Mouse (Mus musculus): ENCODE measurements around the gene Synpo2l. TPM values are rescaled to one million over a fixed set of nuclear protein-coding genes. Genes with fewer than 3 reads are reported as not detected.
A peak's percentile ranks its signal among the peaks of the same experiment; 100 is the strongest.

Synpo2l gene
- polyA plus RNA-seq, 1 experiment from 2014 or later: 3.3 TPM

DNA sequence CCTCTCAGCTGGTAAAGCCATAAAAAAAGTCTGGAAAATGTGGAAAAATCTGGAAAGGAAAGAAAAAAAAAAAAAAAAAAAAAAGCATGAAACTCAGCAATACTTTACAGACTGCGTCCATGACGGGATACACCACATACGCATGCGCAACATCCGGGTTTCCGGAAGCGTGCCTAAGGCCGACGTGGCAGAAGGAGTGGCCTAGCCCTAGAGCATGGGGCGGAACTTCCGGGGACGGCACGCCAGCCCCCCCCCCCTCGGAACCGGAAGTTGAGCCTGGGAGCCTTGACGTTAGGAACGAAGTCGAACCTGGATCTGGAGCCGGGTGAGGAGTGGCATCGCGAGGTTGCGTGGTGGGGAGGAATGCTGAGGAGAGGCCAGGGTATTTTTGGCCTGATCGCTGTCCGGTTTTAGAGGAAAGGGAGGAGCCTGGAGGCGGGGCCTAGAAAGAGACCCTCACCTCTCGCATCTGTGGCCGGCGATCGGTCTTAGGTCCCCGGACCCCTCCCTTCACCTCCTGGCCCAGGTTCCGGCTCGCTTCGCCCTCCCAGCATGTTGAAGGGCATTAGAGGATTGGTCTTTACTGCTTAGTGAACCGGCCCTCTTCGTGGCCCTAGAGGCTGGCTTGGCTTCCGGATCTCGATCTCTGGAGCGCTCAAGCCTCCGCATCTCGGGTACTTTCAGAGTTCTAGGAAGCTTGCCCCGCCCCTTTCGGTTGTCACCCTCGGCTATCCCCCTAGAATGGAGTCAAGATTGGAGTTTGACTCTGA, 6.1 kb upstream of the Synpo2l start, which contains the start of gene Sec24c:
TSS of gene Sec24c (plus strand) at position 245 of the 770 bp plus-strand sequence.
- peaks cover 12% of the 10 kb centered on the region for H3K4me1 ChIP-seq
- peak within 1 kb of the TSS; percentile 95 for H3K27ac ChIP-seq
- ATAC-seq (ENCODE audit: insufficient number of reproducible peaks, insufficient read depth, low FRiP score, low TSS enrichment, low read depth): peak; percentile 93
- H3K9me3 ChIP-seq: no peaks in the 10 kb centered on the region
- H3K27me3 ChIP-seq: peaks cover 14% of the 10 kb centered on the region
- H3K9ac ChIP-seq: peak within 1 kb of the TSS; percentile 90
- peak within 1 kb of the TSS; percentile 85 for H3K4me3 ChIP-seq
- peak within 1 kb of the TSS; percentile 80 for H3K4me2 ChIP-seq
- H3K36me3 ChIP-seq: peaks cover 35% of the 10 kb centered on the region
- 0% methylated on average over 43 of the region's 43 CpGs for WGBS

DNA sequence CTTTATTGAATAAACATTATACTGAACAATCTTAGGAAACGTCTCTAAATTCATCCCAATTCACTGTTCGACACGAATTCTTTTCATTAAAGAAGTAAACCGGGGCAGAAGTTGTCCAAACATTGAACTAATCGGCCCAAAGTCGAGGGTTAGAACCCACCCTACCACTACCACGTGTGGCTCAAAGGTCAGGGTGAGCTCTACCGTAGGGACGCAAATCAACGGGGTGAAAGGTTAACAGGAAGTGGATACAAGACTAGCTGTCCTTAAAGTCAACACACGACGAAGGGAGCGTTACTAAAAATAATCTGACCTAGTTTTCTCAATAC, 5.5 kb upstream of the Synpo2l start:
- Histone ChIP-seq H3K9ac (peak overlapping the region; percentile 61; the same call in 1 of the 2 replicates), H3K4me2 (peak overlapping the region; percentile 80), H3K27me3 (peaks cover 19% of the 10 kb centered on the region), H3K4me3 (peak overlapping the region; percentile 85), H3K9me3 (no peaks in the 10 kb centered on the region), H3K4me1 (peaks cover 12% of the 10 kb centered on the region), H3K36me3 (peaks cover 29% of the 10 kb centered on the region), H3K27ac (peak overlapping the region; percentile 95)
- ATAC-seq (ENCODE audit: insufficient number of reproducible peaks, insufficient read depth, low FRiP score, low TSS enrichment, low read depth): no peak
- WGBS: 11% methylated on average over 13 of the region's 13 CpGs

DNA sequence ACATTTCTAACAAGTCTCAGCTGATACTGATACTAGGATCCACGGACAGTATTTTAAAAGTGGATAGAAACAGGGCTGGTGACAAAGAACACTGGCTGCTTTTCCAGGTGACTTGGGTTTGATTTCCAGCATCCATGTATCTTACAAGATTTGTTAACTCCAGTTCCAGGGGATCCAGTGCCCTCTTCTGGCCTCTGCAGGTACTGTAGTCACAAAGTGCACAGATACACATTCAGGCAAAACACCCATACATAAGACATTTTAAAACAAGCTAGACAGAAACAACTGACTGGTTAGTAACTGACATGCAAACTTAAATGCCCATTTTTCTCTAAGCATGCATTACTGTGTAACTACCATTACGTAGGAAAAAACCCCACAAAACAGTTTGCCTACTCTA, 4.8 kb upstream of the Synpo2l start:
- H3K27ac ChIP-seq: no peak overlapping the region; the same call in 1 of the 2 replicates

DNA sequence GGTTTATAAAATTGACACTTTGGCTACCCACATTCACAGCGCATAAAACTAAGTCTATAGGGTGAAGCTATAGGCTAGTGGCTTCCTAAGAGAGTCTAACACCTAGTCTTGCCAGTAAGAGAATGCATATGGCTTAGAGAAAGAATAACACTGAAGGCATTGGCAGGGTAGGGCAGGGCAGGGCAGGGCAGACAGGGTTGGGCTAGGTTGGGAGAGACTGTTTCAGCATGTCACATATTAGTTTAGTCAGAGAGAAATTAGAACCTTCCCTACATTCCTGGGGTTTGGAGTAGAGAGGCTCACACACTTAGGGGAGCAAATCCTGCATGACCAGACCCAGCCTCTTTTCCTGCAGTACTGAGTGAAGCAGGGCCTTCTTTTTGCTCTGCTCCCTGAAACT, 685 bp downstream of the Synpo2l start:
- Histone ChIP-seq H3K4me1 (peaks cover under 1% of the 10 kb centered on the region), H3K9ac (no peak overlapping the region), H3K27ac (no peak overlapping the region), H3K4me3 (no peak overlapping the region), H3K36me3 (no peaks in the 10 kb centered on the region), H3K9me3 (no peaks in the 10 kb centered on the region), H3K4me2 (no peak overlapping the region), H3K27me3 (peaks cover 27% of the 10 kb centered on the region)
- ATAC-seq (ENCODE audit: insufficient number of reproducible peaks, insufficient read depth, low FRiP score, low TSS enrichment, low read depth): no peak
- WGBS: 65% methylated on average over 1 of the region's 1 CpGs

More for the DNA sequence above, 4.8 kb upstream of the Synpo2l start:
- H3K4me2 ChIP-seq: peak overlapping the region; percentile 80
- H3K36me3 ChIP-seq: peaks cover 22% of the 10 kb centered on the region
- ATAC-seq (ENCODE audit: insufficient number of reproducible peaks, insufficient read depth, low FRiP score, low TSS enrichment, low read depth): no peak
- peaks cover 21% of the 10 kb centered on the region for H3K27me3 ChIP-seq
- H3K4me3 ChIP-seq: no peak overlapping the region
- 88% methylated on average over 2 of the region's 2 CpGs for WGBS
- H3K9ac ChIP-seq: no peak overlapping the region
- peaks cover 12% of the 10 kb centered on the region for H3K4me1 ChIP-seq
- no peaks in the 10 kb centered on the region for H3K9me3 ChIP-seq

DNA sequence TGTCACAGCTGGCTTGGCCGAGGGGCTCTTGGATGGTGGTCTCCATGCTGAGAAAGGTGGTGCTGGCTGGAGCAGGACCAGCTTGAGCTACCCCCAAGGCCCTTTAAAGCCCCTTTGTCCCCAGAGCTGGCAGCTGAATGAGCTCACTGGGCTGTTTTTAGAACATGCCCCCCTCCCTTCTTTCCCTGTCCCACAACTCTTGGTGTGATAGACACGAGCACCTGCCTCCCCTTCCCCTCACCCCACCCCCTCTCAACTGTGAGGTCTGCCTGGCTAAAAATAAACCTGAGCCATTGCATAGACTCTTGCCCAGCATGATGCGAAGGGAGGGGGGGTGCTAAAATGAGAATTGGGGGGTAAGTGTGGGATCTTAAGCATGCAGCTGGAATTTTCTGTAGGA, 3.7 kb downstream of the Synpo2l start:
- Histone ChIP-seq H3K4me3 (no peak overlapping the region), H3K4me1 (peaks cover 17% of the 10 kb centered on the region), H3K27ac (no peak overlapping the region), H3K27me3 (peaks cover 15% of the 10 kb centered on the region), H3K9me3 (no peaks in the 10 kb centered on the region), H3K36me3 (no peaks in the 10 kb centered on the region), H3K9ac (no peak overlapping the region), H3K4me2 (no peak overlapping the region)
- 51% methylated on average over 3 of the region's 3 CpGs for WGBS
- ATAC-seq (ENCODE audit: insufficient number of reproducible peaks, insufficient read depth, low FRiP score, low TSS enrichment, low read depth): no peak

DNA sequence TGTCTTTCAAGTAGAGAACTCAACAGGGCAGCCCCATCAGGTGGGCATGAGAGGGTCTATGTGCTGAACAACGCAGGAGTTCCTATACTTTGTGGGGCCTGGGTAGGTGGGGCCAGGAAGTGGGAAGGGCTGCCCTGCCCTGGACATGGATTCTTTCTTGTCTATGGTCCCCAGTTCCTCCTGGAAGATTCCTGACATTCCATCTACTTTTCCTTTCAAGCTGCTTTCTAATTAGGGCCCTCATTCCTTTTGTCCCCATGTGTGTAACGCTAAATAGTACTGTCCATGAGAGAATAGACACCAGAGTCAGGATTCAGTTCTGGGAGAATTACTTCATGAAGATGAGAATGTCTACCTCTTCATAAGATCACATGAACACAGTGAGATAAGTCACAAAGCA, 4.6 kb downstream of the Synpo2l start:
- WGBS: 67% methylated on average over 2 of the region's 2 CpGs

DNA sequence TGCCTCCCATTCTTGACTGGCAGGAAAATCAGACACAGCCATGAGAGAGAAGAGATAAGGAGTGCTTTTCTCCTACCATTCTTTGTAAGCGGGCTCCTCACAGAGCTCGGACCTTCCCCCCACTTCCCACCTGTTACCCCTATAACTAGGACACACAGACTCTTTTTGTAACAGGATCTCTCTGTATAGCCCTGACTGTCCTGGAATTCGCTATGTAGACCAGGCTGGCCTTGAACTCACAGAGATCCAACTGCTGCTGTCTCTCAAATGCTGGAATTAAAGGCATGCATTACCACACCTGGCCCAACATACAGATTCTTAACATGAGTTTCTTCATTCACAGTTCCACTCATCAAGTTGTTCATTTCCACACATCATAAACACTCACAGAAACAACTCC, 5.4 kb downstream of the Synpo2l start:
- no peaks in the 10 kb centered on the region for H3K9me3 ChIP-seq
- H3K36me3 ChIP-seq: no peaks in the 10 kb centered on the region
- no peak for ATAC-seq (ENCODE audit: insufficient number of reproducible peaks, insufficient read depth, low FRiP score, low TSS enrichment, low read depth)
- H3K27ac ChIP-seq: no peak overlapping the region; the same call in 1 of the 2 replicates
- 86% methylated on average over 3 of the region's 3 CpGs for WGBS
- peaks cover 17% of the 10 kb centered on the region for H3K4me1 ChIP-seq
- no peak overlapping the region for H3K9ac ChIP-seq
- H3K4me3 ChIP-seq: no peak overlapping the region
- H3K27me3 ChIP-seq: peaks cover 6% of the 10 kb centered on the region
- H3K4me2 ChIP-seq: peak overlapping the region; percentile 91; the same call in 1 of the 2 replicates

More for the DNA sequence above, 4.6 kb downstream of the Synpo2l start:
- H3K9ac ChIP-seq: no peak overlapping the region
- no peaks in the 10 kb centered on the region for H3K36me3 ChIP-seq
- no peak overlapping the region for H3K4me2 ChIP-seq
- no peak overlapping the region for H3K4me3 ChIP-seq
- no peak for ATAC-seq (ENCODE audit: insufficient number of reproducible peaks, insufficient read depth, low FRiP score, low TSS enrichment, low read depth)
- no peak overlapping the region for H3K27ac ChIP-seq
- H3K27me3 ChIP-seq: peaks cover 7% of the 10 kb centered on the region
- peaks cover 17% of the 10 kb centered on the region for H3K4me1 ChIP-seq
- H3K9me3 ChIP-seq: no peaks in the 10 kb centered on the region

DNA sequence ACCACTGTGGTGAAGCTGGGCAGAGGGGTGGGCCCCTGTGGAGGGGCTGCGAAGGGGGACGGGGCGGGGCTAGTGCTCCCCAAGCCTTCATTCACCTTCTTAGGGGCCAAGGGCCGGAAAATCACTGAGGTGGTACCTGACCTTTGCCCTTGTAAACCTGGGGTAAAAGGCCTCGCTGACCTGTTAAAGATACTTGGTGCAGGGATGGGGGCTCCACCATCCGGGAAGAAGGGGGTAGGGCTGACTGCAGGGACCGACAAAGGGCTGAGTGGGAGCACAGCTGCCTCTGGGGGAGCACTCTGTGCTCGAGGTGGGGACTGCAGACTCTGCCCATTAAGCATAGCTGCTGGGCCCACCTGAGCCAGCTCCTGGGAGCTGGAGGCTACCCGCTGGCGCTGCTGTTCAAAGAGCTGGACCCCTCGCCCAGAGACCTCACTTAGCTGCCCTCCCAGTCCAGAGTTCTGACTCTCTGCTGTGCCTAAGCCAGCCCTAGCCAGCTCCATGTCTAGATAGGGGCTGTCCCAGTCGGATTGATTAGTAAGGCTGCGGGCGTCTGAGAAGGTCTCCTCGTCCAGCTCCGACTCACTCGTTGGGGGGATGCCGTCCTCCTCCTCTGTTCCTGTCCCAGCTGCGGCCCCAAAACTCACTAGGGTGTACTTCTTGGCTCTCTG, 6.4 kb downstream of the Synpo2l start:
- Histone ChIP-seq H3K4me3 (peak overlapping the region; percentile 72), H3K9me3 (no peaks in the 10 kb centered on the region), H3K4me1 (peaks cover 17% of the 10 kb centered on the region), H3K4me2 (peak overlapping the region; percentile 91), H3K36me3 (no peaks in the 10 kb centered on the region), H3K27me3 (peaks cover 6% of the 10 kb centered on the region), H3K27ac (peak overlapping the region; percentile 94), H3K9ac (peak overlapping the region; percentile 88)
- WGBS: 11% methylated on average over 19 of the region's 19 CpGs
- ATAC-seq (ENCODE audit: insufficient number of reproducible peaks, insufficient read depth, low FRiP score, low TSS enrichment, low read depth): 0 out of 2 replicates have a peak, but pooled peaks have one; percentile 15

DNA sequence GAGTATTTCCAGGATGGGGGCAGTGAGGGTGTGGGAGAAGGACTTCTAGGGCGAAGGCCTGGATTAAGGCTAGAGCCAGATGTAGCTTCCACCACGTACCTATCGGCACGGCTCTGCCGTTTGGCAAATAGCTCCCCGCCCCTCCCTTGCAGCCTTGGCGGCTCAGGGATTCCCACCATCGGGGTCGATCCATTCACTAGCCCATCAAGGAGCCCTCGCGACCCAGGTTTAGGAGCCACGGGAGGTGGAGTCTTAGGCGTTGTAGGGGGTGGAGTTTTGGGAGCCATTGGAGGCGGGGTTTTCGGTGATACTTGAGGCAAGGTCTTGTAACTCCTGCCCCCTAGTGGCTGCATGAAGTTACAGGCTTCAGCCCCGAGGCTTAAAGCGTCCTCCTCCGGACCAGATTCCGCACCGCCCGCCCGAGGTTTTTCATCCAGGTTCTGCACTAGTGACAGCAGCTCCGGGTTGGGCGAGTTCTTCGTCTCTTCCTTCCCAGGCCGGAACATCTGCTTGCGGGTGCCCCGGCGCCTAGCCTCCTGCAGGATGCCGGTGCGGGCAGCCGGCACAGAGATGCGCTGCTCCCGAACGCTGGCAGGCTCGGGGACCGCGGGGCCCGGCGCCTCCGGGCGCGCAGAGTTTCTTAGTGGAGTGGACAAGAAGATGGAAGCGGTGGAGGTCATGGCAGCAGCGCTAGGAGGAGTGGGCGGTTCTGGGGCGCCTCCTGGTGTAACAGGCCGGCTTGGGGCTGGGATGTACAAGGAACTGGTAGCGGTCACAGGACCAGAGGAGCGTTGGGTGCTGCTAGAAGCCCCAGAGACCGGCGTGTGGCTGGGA, 7.1 kb downstream of the Synpo2l start:
- H3K4me3 ChIP-seq: peak overlapping the region; percentile 72
- peaks cover 4% of the 10 kb centered on the region for H3K27me3 ChIP-seq
- 2% methylated on average over 52 of the region's 52 CpGs for WGBS
- H3K36me3 ChIP-seq: no peaks in the 10 kb centered on the region
- H3K27ac ChIP-seq: peak overlapping the region; percentile 94
- peak overlapping the region; percentile 88 for H3K9ac ChIP-seq
- no peaks in the 10 kb centered on the region for H3K9me3 ChIP-seq
- peaks cover 17% of the 10 kb centered on the region for H3K4me1 ChIP-seq
- H3K4me2 ChIP-seq: peak overlapping the region; percentile 91
- ATAC-seq (ENCODE audit: insufficient number of reproducible peaks, insufficient read depth, low FRiP score, low TSS enrichment, low read depth): peak; percentile 76

DNA sequence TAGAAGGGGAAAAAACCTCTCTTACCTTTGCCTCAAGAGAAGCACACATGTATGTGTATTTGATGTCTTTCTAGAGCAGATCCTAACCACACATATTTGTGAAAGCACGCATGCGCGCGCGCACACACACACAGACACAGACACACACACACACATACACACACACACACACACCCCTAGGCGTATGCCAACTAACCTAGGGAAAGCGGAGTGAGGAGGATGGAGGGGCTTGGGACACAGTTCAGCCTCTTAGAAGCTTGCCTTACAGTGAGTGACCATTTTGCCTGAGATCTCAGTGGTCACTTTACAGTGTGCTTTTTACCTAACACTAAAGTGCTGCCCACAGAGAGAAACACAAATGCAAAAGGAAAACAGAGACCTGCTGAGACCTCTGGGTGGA, 8.5 kb downstream of the Synpo2l start:
- H3K4me3 ChIP-seq: no peak overlapping the region
- no peak overlapping the region for H3K27ac ChIP-seq
- H3K27me3 ChIP-seq: no peaks in the 10 kb centered on the region; the same call in 1 of the 2 replicates
- WGBS: 95% methylated on average over 7 of the region's 7 CpGs
- no peaks in the 10 kb centered on the region for H3K9me3 ChIP-seq
- no peaks in the 10 kb centered on the region for H3K36me3 ChIP-seq
- ATAC-seq (ENCODE audit: insufficient number of reproducible peaks, insufficient read depth, low FRiP score, low TSS enrichment, low read depth): no peak
- H3K4me2 ChIP-seq: no peak overlapping the region
- H3K9ac ChIP-seq: no peak overlapping the region
- peaks cover 17% of the 10 kb centered on the region for H3K4me1 ChIP-seq

DNA sequence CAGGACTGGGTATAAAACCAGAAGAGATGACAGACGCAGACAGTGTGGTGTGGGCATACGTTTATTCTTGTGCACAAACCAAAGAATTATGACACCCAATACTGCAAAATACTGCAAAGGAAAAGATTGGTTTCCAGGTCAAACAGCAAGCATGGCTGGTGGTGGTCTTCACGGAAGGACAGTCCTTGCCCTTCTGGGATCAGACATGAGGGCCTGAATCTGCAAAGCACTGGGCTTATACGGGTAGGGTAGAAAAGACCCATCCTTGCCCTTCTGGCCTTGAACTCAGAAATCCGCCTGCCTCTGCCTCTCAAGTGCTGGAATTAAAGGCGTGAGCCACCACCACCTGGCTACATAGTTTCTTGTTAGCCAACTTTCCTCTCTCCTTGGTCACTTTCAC, 9.3 kb downstream of the Synpo2l start:
- 89% methylated on average over 6 of the region's 6 CpGs for WGBS
- H3K27me3 ChIP-seq: no peaks in the 10 kb centered on the region; the same call in 1 of the 2 replicates
- no peak overlapping the region for H3K4me3 ChIP-seq
- no peak overlapping the region for H3K27ac ChIP-seq
- H3K4me1 ChIP-seq: peaks cover 17% of the 10 kb centered on the region
- no peaks in the 10 kb centered on the region for H3K9me3 ChIP-seq
- H3K4me2 ChIP-seq: no peak overlapping the region
- no peak for ATAC-seq (ENCODE audit: insufficient number of reproducible peaks, insufficient read depth, low FRiP score, low TSS enrichment, low read depth)
- H3K9ac ChIP-seq: no peak overlapping the region
- no peaks in the 10 kb centered on the region for H3K36me3 ChIP-seq

All from embryonic facial prominence, embryonic 13.5 days (tissue).